Mouse (Mus musculus): ENCODE measurements around the gene Tiam2.

The Tiam2 gene

GRCm38 (mm10) chr17:3326148-3326902 lies at the start of gene Tiam2:
Gene Tiam2, plus strand, starts transcription at chr17:3326573.
- in situ Hi-C loops (cut with MboI, MseI) = no loop called here

DNA sequence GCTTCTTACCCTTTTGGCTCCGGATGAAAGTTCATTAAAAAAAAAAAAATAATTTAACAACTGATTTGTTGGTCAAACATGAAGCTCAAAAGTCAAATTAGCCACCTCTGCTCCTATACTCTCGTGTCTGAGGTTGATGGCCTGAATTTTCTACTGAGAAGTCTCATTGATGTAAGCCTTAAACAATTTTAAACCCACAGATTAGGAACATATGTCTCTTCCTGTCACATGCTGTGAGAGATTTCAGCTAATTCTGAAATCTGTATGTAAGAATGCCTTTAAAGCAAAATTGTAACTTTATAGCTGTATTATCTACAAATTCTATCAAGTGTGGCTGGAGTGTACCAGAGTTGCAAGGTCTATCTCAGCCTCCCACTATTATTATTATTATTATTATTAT lies 46.1 kb upstream of the Tiam2 start:
- in situ Hi-C loops (cut with MboI, MseI) = no loop called here

GRCm38 (mm10) chr17:3281939-3282338 lies 44.4 kb upstream of the Tiam2 start:
- in situ Hi-C loops (cut with MboI, MseI) = no loop called here

DNA sequence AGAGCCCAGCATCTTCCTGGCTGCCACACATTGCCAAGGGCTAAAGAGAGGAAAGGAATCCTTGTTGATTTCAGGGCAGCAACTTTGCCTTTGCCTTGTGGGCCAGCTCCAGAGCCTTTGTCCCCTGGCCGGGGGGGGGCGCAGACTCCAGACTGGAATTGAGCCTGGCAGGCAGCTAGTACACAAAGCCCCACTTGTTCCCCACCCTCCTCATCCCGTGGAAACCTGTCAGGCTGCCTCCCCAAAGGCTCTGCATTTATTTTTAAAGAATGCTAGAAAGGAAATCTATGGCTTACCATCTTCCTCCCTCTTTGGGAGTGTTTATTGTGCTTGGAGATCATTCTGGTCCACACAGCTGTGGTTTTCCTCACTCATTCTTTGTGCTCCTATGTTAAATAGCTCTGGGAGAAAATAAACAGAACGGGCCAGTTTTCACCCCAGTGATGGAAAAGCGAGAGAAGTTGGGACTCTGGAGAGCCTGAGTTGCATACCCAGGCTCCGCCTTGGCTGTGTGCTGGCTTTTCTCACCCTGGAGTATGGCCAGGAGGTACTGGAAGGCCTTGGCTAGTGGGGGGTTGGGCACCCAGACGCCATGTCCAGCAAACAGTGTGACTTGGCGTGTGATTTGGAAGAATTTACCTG lies 41.2 kb upstream of the Tiam2 start:
- in situ Hi-C loops (cut with MboI, MseI) = no loop called here

DNA sequence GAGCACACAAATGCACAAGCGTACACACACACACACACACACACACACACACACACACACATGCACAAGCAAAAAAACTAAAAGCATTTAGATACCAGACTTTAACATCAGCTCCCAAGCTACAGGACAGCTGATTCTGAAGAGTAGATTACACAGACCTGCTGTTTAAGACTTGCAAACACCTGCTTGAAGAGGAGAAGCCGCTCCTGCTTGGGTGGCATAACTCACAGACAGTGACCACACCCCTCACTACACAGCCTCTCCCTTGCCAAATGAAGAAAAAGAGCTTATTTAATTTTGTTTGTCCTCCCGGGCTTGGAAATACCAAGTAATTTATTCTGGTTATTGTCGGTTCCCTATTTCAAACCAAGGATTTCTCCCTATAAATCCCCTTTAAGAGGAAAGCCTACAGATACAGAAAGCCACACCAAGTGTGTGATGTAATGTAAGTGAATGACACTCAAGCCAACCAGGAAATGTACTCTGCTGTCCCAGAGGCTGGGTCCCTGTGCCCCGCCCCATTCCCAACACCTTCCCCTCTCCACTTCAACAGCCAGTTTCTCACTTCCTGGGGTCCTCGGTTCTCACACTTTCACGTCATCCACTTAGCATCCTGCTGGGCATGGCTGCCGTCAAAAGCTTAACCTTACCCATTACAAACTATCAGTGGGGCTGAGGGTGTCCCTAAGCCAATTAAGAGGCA lies 40.1 kb upstream of the Tiam2 start:
- in situ Hi-C loops (cut with MboI, MseI) = no loop called here

DNA sequence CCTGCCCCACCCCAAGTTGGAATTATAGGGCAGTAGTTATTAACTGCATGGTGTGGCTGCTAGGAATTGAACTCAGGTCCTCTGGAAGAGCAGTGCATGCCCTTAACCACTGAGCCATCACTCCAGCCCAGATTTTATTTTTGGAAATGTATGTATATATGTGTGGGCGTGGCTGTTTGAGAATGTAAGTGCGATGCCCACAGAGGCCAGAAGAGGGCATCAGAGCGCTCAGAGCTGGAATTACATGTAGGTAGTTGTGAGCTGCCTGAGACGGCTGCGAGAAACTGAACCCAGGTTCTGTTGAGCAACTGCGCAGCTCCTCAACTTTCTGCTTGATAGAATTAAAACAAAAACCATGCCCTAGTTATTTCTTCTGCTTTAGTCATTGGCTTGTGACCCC lies 38.0 kb upstream of the Tiam2 start:
- in situ Hi-C loops (cut with MboI, MseI) = no loop called here

DNA sequence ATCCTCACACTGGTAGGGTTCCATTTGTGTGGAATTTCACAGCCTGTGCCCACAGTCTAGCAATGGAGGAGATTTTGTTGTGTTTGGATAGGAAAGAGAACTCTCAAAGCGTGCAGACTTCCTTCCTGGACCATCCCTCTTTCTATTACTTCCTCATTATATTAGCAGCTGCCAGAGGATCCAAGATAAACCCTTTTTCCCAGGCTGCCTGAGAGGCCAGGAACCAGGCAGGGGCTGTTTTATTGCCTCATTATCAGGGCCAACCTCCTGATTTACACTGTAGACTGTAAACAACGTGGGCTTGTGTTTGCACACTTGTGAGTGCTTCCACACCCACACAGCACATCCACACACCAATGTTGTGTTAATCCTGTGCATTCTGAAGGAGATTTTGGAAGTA lies 31.3 kb upstream of the Tiam2 start:
- in situ Hi-C loops (cut with MboI, MseI) = no loop called here

DNA sequence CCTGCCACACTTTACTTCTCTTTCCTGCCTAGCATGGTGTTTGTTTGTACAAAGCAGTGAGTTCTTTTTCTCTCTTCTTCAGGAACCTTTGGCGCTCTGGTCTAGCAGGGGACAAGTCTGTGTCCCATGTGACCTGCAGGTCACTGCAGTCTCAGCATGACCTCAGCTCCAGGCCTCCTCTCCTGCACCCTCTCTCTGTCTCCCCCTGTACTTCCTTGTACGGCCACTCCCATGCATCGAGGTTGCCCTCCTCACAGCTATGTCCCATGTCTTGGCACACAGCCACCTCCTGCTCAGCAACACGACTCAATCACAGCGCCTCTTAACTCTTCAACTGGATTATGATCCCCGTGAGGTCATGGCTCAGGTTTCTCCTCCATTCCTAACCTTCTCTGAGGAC lies 26.9 kb upstream of the Tiam2 start:
- in situ Hi-C loops (cut with MboI, MseI) = no loop called here

DNA sequence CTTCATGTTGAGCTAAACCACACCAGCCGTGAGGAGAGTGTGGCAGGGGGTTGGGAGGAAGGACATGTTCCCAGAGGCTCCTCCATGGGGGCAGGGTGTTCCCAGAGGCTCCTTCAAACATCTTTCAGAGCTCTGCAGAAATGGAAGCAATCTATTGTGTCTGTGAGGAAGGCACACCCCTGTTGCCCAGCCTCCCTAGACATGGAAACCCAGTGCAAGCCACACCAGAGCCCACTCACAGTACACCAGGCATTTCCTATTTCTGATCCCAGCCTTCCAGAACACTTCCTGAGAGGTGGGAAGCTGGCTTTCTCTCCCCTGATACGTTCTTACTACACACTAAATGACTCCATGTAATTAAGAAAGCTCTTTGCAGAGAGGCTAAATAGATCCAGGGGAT lies 20.4 kb upstream of the Tiam2 start:
- in situ Hi-C loops (cut with MboI, MseI) = no loop called here

GRCm38 (mm10) chr17:3313711-3314624 lies 12.4 kb upstream of the Tiam2 start:
- in situ Hi-C loops (cut with MboI, MseI) = no loop called here

DNA sequence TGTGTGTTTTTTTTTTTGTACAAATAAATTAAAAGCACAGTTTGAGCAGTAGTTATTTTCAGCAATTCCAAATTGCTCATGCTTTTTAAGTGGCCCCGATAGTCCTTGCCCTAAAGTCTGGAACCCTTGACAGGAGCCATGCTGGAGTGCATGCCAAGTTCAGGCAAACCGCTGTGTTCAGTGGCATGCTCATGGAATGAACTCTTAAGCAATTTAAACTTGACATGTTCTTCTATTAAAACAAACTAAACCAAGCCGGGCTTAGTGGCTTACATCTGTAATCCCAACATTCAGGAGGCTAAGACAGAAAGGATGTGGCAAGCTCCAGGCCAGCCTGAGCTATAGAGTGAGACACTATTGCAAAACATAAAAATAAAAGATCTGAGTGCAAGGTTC lies 11.8 kb upstream of the Tiam2 start:
- in situ Hi-C loops (cut with MboI, MseI) = no loop called here

- in situ Hi-C loops (cut with MboI, MseI) = no loop called here
Measured at GRCm38 (mm10) chr17:3315581-3315980, 10.8 kb upstream of the Tiam2 start.

GRCm38 (mm10) chr17:3326903-3327279 lies 518 bp downstream of the Tiam2 start:
- in situ Hi-C loops (cut with MboI, MseI) = no loop called here

- in situ Hi-C loops (cut with MboI, MseI) = no loop called here
Measured at GRCm38 (mm10) chr17:3327335-3327734, 962 bp downstream of the Tiam2 start.

DNA sequence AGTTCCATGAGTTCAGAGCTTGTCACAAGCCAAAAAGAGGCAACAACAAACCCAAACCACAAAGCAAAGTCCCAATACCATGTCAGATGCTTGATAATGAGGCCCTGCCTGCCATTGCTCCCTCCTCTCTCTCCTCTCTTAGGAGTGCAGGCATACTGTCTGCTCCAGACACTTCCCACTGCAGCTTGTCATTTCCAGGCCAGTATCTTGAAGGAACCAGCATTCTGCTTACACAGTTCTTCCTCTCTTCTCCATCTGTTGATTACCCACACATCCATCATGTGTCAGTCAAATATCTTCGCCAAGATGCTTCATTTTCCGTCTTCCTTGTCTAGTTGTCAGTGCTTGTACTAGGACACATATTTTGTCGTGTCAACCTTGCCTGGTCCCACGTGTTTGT lies 2.4 kb downstream of the Tiam2 start:
- in situ Hi-C loops (cut with MboI, MseI) = no loop called here

GRCm38 (mm10) chr17:3329429-3329828 lies 3.1 kb downstream of the Tiam2 start:
- in situ Hi-C loops (cut with MboI, MseI) = no loop called here

DNA sequence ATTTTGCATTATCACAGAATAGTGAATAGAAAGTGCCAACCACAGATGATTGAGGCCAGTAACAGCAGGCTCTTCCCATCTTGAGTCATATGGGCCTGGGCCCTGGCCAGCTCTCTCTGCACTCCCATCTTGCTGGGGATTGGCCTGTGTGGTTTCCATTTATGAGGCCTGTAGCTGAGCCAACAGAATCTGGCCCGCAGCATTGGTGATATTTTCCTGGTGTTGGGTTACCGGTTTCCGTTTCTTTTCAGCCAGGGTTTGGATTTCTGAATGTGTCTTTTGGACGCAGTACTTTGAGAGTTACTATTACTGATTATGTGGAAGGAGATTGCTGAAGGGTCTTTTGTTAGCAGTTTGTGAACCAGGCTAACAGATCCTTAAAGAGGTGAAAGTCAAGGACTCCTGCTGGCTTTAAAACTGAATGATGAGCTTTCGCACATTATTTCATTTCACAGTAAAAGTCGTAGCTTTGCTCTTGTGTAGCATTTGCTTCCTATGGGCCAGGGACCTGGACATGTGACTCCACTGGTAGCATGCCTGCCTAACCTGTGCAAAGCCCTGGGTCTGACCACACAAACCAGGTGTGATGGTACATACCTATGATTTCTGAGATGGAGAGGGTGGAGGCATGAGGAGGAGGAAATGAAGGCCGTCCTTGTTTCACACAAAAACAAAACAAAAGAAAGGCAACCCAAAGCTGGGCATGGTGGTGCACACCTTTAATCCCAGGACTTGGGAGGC lies 5.5 kb downstream of the Tiam2 start:
- in situ Hi-C loops (cut with MboI, MseI) = no loop called here

DNA sequence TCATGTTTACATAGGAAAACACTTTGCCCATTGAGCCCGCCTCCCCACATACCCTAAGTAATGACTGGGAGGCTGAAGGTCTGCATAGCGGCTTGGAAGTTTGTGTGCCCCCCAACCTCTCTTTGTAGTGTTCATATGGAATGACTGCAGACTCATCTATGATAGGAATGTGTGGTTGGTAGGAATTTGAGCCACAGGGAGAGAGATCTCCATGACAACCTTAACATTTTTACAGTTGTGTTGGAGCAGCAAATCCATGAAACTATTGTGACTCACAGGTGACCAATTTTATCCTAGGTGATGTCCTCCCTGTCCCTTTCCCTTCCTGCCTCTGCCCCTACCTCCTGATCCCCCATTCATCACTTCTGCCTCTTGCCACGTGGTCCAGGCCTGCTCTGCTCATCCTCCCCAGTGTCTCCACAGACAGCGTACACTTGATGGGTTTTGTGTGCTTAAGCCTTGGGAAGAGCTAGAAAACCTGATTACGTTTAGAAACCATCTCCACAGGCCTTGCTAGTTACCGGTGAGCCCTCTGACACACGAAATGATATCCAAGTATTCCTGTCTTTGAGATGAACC lies 9.9 kb downstream of the Tiam2 start:
- in situ Hi-C loops (cut with MboI, MseI) = no loop called here

GRCm38 (mm10) chr17:3336887-3337524 lies 10.6 kb downstream of the Tiam2 start:
- in situ Hi-C loops (cut with MboI, MseI) = no loop called here

- in situ Hi-C loops (cut with MboI, MseI) = no loop called here
Measured at GRCm38 (mm10) chr17:3337525-3337888, 11.1 kb downstream of the Tiam2 start.
